Mouse (Mus musculus) bone marrow macrophage, adult 2 months (primary cell): ENCODE results near the gene Prps2. TPM values are rescaled to one million over a fixed set of nuclear protein-coding genes. Genes with fewer than 3 reads are reported as not detected.
"Not testable (repeated sequence)": the region's sequence is repeated elsewhere in the genome, so short reads cannot be mapped to it uniquely, and the experiment has no call there.

ENCODE experiments used
- H3K27ac ChIP-seq: 2 replicates; pipeline ENCODE4 v1.5.1; 2012; ENCODE audit warnings: low read depth, low read length; ENCODE audit not compliant: insufficient read depth
- H3K4me1 ChIP-seq: 2 replicates; pipeline ENCODE4 v1.6.1; 2012; ENCODE audit warnings: low read length; ENCODE audit not compliant: control insufficient read depth, insufficient read depth
- H3K4me3 ChIP-seq: 2 replicates; pipeline ENCODE4 v1.5.1; 2012; ENCODE audit warnings: mild to moderate bottlenecking, low read length, moderate library complexity; ENCODE audit not compliant: insufficient read depth
- CTCF ChIP-seq: IDR thresholded peaks from 2 replicates; pipeline ENCODE4 v1.5.1; 2012; ENCODE audit warnings: low read depth, mild to moderate bottlenecking, low read length, moderate library complexity
- POLR2A ChIP-seq: IDR thresholded peaks from 2 replicates; pipeline ENCODE4 v1.6.1; 2012; ENCODE audit warnings: mild to moderate bottlenecking, low read depth, low read length, borderline replicate concordance
- polyA plus RNA-seq: library from polyadenylated mRNA; stranded (reverse); fragments of >200 nt; gene quantifications from 2 replicates; pipeline ENCODE4 v1.2.4, GENCODE M21; 2012; ENCODE audit not compliant: missing spikeins, insufficient read depth, insufficient read length

Gene Prps2
- polyA plus RNA-seq: 18.7 and 18.8 TPM in 2 replicates

DNA sequence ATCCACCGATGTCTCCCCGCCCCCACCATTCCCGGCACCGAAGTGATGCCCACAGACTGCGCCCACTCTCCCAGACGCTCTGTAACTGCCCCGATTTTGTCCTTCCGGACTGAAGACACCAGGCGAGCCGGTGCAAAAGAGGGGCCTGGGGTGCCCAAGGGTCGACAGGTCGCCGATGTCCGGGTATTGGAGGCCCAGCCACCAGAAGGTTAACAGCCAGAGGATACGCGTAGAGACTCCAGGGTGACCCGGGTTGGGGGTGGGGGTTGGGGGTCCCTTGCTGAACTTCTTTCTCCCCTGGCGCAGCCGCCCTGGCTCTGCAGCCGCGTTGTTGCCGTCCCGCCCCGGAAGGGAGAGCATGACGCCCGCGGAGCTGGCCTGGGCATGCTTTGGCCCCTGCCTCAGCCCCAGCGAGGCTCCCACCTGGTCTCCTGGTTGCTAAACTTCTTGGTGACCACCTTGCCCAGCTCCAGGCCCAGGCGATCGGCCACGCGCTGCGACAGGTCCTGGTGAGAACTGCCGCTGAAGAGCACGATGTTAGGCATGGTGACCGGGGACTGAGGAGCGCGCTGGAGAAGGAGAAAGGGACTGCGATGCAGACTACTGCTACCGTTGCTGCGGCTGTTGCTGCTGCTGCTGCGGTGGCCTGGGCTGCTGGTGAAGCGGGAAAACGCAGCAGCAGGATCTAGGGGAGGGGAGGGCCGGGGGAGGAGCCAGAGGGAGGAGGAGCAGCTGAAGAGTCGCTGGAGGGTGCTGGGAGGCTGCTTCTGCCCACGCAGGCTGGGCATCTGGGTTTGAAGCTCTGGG is at the start of gene Prps2:
Gene Prps2, minus strand, starts transcription at position 703 of the 807 bp plus-strand sequence.
- peak within 1 kb of the TSS; percentile 60 for H3K27ac ChIP-seq
- H3K4me1 ChIP-seq: peaks cover 18% of the 10 kb centered on the region
- no peak for TF ChIP-seq POLR2A
- TF ChIP-seq CTCF: no peak
- peak within 1 kb of the TSS; percentile 79 for H3K4me3 ChIP-seq

- H3K4me1 ChIP-seq: no peaks in the 10 kb centered on the region
Observed at GRCm38 (mm10) chrX:167417654-167418053, 35.1 kb upstream of the Prps2 start.

DNA sequence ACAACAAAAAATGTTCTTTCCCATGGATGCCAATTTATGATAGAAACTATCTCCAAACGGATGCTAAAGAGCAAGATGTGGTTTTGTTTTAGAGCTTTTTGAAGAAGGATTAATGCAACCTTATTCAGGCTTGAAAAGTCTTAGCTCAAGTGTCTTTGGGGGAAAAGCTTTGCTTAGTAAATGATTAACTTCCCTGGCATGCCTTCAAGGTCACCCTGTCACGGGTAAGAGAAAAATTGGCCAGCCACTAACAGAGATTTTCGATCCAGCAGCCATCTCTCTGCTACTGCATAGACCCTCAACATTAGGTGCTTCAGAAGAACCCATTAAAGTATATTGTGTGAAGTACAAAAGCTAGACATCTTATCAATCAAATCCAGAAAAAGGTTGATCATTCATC is 12.4 kb upstream of the Prps2 start:
- Histone ChIP-seq H3K4me3 (no peak overlapping the region), H3K27ac (no peak overlapping the region), H3K4me1 (peaks cover 3% of the 10 kb centered on the region; the same call in 1 of the 2 replicates)
- TF ChIP-seq CTCF (no peak), POLR2A (no peak)

More at GRCm38 (mm10) chrX:167417654-167418053, 35.1 kb upstream of the Prps2 start:
- Histone ChIP-seq H3K27ac (no peak overlapping the region), H3K4me3 (no peak overlapping the region)
- TF ChIP-seq CTCF (no peak), POLR2A (no peak)

GRCm38 (mm10) chrX:167386647-167387046 is 4.1 kb upstream of the Prps2 start:
- Histone ChIP-seq H3K4me1 (0 out of 2 replicates have a peak, but pooled peaks cover 2% of the 10 kb centered on the region), H3K4me3 (no peak overlapping the region), H3K27ac (no peak overlapping the region)
- TF ChIP-seq POLR2A (no peak), CTCF (no peak)

DNA sequence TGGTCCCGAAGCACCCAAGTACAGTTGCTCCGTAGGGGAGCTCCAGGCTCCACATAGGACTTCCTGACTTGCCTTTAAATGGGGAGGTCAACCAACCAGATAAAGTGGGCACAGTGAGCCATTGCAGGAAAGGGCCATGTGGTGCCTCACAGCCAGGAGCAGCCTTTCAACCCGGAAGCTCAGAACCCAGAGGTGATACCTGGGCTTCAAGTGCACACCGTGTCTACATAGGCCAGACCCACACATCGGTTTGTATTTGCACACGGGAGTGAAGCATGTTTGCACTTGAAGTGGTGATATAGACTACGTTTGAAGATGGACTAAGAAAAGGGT is 271 bp upstream of the Prps2 start:
- Histone ChIP-seq H3K4me3 (peak overlapping the region; percentile 79), H3K4me1 (peaks cover 18% of the 10 kb centered on the region), H3K27ac (peak overlapping the region; percentile 22; the same call in 1 of the 2 replicates)
- TF ChIP-seq CTCF: no peak
- TF ChIP-seq POLR2A: no peak

- H3K4me3 ChIP-seq: peak overlapping the region; percentile 79
- peaks cover 18% of the 10 kb centered on the region for H3K4me1 ChIP-seq
- H3K27ac ChIP-seq: no peak overlapping the region
- no peak for TF ChIP-seq CTCF
- no peak for TF ChIP-seq POLR2A
Observed at GRCm38 (mm10) chrX:167381583-167382046, 934 bp downstream of the Prps2 start.

DNA sequence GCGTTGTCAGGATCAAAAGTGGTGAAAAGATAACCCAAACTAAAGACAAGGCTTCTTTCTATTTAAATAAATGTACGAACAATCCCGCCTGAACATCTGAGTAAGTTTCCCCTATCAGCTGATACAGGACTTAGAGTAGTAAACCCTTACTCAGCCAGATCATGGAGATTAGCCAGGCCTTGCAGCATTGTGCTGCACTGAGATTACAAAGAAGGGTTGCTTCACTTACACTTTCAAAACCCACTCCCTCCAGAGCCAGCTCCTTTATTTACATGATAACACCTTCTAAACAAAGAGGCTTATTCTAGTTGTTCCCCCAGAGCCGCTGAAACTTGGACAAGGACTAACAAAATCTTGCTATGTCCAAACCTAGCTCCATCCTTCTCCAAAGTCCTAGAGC is 2.5 kb downstream of the Prps2 start:
- Histone ChIP-seq H3K4me3 (no peak overlapping the region), H3K4me1 (peaks cover 18% of the 10 kb centered on the region), H3K27ac (no peak overlapping the region)
- no peak for TF ChIP-seq CTCF
- no peak for TF ChIP-seq POLR2A

GRCm38 (mm10) chrX:167361231-167361630 is 21.3 kb downstream of the Prps2 start:
- not testable (repeated sequence) for H3K4me3 ChIP-seq, H3K27ac ChIP-seq, H3K4me1 ChIP-seq

GRCm38 (mm10) chrX:167359704-167360103 is 22.8 kb downstream of the Prps2 start:
- Histone ChIP-seq H3K4me1 (peaks cover 14% of the 10 kb centered on the region), H3K27ac (no peak overlapping the region)
- TF ChIP-seq CTCF (no peak), POLR2A (no peak)

GRCm38 (mm10) chrX:167357415-167357814 is 25.1 kb downstream of the Prps2 start:
- Histone ChIP-seq H3K4me3 (no peak overlapping the region), H3K4me1 (peaks cover 25% of the 10 kb centered on the region), H3K27ac (no peak overlapping the region)
- TF ChIP-seq CTCF (no peak), POLR2A (no peak)

More at GRCm38 (mm10) chrX:167359704-167360103, 22.8 kb downstream of the Prps2 start:
- H3K4me3 ChIP-seq: no peak overlapping the region

DNA sequence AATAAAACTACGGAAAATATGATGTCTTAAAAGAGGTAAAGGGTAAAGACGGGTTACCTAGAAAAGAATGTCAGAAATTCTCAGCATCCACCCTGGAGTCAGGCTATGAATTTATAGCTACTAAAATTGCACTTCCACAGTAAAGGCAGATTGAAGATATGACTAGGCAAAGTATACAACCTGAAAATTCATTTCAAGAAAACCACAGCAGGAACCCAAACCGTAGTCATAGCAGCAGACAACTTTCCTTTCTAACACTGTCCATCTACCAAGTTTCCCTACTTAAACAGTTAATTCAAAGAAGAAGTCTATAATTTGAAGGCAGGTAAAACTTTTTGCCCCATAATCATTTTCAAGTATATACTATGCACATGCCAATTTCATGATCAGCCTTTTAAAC is 26.6 kb downstream of the Prps2 start:
- TF ChIP-seq POLR2A: no peak
- TF ChIP-seq CTCF: no peak
- Histone ChIP-seq H3K4me1 (peaks cover 25% of the 10 kb centered on the region), H3K4me3 (no peak overlapping the region), H3K27ac (no peak overlapping the region)
